Mouse (Mus musculus) layer of hippocampus, adult 11-12 months (tissue): ENCODE data around the gene Acot1.
A peak's percentile ranks its signal among the peaks of the same experiment; 100 is the strongest.
"Not testable (repeated sequence)": the region's sequence is repeated elsewhere in the genome, so short reads cannot be mapped to it uniquely, and the experiment has no call there.

Source experiments
- DNase-seq: peaks from one replicate; pipeline ENCODE4 v3.0.0; 2022; ENCODE audit warnings: low spot score

Acot1 gene

GRCm38 (mm10) chr12:84009171-84009965 is at the start of gene Acot1:
TSS of gene Acot1 (plus strand) at chr12:84009490.
- peak; percentile 66 for DNase-seq

DNA sequence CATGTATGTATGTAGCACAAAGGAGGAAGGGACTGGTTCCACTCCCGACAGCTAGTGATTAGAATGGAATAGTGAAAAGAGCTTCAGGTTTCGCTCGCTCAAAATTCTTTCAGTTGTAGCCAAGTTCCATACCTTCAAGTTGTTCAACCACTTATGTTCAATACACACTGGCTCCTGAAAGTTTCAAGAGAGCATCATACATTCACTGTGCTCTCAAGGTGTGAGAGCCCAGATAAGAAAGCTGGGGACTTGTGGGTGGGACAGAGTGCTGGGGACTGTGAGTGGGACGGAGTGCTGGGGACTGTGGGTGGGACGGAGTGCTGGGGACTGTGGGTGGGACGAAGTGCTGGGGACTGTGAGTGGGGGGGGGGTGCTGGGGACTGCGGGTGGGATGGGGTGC is 44.1 kb upstream of the Acot1 start:
- DNase-seq = no peak

DNA sequence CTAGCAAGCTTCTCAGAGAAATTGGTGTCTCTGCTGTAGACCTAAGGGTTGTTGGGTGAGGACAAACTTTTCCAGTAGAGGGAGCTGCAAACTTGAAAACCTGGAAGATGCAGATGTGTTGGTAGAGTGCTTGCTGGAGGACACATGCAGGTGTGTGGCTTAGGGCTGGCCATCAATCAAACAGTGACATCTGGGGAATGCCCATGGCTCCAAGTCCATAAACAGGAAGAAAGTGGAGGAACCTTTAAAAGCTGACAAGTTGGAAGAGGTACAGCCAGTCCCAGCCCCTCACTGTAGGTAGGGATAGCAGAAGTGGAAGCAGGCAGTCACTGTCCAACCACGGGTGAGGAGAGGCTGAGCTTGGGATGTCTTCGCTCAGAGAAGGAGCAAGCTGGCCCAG is 37.2 kb upstream of the Acot1 start:
- peak; percentile 62 for DNase-seq

DNA sequence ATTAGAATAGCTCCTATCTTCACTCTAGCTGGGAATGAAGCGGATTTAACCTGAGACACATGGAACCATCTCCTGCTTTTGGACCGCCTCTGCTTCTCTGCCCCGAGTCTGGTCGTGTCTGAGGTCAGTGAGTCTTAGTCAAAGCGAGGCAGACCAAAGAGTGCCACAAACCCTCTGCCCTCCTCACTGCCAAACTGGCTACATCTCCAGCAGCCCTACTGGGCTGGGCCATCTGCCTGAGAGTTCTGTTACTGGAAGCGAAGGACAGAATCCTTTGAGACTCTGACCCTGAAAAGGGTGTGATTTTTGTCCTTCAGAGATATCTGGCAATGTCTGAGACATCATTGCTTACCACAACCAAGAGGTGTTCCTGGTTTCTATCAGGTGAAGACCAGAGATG is 30.4 kb upstream of the Acot1 start:
- DNase-seq = no peak

GRCm38 (mm10) chr12:83981615-83982014 is 27.7 kb upstream of the Acot1 start:
- no peak for DNase-seq

DNA sequence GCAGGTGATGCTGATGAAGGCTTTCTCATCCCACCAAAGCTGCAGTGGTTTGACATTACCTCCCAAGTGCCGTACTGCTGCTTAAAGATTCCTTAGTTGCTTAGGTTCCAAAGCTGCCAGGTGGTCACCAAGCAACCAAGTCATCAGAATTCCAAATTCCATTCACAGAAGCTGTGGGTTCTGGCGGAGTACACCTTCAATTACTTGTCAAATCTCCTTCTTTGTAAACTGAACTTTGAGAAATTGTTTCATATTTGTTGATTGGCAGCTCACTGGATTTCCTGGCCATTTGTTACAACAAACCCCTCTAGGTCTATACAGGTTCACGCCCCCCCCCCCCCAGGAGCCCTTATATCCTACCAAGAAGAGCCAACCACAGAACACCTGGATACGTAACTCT is 24.5 kb upstream of the Acot1 start, which contains the start of gene Heatr4:
TSS of gene Heatr4 (minus strand) at position 101 of the 400 bp plus-strand sequence.
- DNase-seq = no peak

DNA sequence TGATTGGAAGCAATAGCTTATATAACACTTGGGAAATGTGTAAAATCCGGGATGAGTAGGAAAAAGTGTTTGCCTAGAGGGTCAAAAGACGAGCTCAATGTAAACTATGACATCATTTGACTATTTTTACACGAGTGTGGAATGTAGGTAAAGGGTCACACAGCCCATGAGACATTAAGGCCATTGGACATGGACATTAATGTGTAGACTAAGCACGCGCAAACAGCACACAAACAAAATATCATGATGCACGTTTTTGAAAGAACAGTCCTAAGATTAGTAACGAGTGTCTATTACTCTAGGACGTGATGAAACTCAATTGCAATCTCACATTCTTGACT is 22.1 kb upstream of the Acot1 start:
- DNase-seq = no peak

- peak; percentile 80 for DNase-seq
Observed at GRCm38 (mm10) chr12:83987583-83988441, 21.5 kb upstream of the Acot1 start, which contains the start of gene Acot2. TSS of gene Acot2 (plus strand) at chr12:83987861.

DNA sequence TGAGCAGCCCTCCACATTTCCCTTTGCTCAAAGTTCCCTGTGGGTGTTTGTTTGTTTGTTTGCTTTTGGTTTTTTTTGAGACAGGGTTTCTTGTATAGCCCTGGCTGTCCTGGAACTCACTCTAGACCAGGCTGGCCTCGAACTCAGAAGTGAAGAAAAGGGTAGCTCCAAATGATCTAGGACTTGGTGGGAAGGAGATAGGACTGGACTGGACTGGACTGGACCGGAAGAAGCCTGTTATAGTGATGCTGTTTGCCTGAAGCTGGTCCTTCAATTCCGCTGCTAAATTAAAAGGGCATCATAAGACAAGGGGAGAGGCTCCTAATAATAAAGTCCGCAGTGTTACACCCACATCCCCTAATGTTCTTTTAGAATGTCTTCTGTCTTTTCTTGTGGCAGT is 20.8 kb upstream of the Acot1 start:
- no peak for DNase-seq

DNA sequence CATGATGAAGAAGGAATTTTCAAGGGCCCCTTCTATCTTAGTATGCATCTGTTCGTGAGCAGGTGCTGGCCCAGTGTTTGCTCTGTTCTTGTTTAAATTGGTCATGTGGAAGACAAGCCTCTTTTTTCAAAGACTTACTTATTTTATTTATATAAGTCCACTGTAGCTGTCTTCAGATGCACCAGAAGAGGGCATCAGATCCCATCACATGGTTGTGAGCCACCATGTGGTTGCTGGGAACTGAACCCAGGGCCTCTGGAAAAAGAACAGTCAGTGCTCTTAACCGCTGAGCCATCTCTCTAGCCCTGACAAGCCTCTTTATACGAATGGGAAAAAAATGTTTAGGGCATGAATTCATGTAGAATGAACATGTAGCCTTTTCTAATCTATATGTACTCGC is 19.9 kb upstream of the Acot1 start:
- DNase-seq = no peak

GRCm38 (mm10) chr12:83997221-83997620 is 12.1 kb upstream of the Acot1 start:
- DNase-seq = no peak

DNA sequence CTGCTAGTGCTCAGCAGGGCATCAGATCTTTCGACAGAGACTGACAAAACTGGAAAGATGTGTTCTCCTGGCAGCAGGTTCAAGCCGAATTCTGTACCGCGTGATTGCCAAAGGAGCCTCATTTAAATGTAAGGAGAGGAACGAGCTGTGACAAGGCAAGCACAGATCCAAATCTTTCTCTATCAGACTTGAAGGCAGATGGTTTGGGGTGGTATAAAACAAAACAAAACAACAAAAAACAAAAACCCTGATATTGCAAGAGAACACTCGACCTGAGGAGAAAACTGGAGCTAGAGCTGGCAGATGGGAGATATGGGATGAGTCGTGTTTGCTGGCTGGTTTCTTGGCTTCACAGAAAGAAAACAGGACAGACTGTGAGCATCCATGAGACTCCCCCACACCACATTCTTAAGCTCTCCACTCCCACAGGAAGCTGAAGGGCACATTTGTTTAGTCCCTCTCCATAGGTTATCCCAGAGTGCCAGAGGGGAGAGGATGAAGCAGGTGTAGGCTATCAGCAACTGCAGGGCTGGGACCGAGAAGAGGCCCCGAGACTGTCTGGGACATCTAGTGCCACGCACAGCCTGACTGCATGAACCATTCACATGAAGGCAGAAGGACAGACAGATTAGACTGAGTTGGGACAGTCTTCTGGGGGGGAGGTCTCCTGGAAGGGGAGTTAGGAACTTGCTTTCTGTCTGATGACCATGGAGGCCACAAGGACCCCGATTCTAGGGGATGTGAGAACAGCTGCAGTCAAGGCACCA is 10.8 kb upstream of the Acot1 start:
- no peak for DNase-seq

DNA sequence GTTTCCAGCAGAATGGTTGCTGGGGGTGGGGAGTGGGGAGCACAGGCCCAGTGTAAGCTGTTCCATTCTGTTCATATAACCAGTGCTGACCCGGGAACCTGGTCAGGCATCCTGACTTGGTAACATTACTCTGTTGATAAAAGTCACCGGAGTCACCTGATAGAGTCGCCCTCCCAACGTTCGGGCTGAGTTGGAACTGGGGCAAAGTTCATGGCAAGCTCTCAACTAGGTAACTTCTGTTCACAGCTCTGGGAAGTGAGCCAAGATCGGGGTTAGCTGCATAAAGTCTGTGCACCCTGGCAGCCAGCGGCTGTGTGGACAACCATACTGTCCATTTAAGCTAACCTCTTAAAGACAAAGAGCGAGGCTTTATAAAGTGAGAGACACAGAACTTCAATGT is 10.1 kb upstream of the Acot1 start:
- not testable (repeated sequence) for DNase-seq

- DNase-seq = no peak
Observed at GRCm38 (mm10) chr12:84000418-84000817, 8.9 kb upstream of the Acot1 start.

DNA sequence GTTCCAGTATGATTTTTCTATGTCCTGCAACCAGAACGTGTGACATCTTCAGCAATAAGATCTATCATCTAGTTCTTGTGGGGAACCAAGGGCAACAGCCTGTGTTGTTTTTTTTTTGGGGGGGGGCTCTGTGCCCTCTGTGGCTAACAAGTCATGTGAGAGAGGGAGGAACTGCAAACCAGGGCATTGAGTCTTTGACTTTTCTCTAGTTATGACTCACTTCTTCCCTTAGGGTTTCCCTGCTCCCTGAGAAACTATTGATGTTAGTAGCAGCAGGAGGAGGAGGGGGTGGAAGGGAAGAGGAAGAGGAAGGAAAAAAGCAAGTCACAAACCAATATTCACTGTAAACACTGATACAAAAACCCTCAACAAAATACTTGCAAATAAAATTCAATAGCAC is 5.4 kb upstream of the Acot1 start:
- DNase-seq = no peak

DNA sequence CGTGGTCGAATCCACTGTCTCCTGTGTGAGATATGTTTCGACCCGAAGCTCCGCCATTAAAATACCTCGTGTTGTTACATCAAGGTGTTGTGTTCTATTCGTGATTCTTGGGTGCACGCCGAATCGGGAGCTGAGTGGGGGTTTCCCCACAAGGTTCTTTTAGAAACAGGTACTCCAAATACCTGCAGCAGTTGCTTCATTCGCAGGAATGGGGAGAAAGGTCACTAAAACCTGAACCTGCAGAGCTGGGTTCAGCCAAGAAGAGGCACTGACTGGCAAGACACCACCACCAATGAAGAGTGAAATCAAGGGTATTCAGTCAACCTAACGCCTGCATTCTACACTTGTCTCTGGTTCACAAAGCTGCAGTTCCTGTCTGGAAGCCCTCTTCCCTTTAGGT is 1.0 kb upstream of the Acot1 start:
- no peak for DNase-seq

DNA sequence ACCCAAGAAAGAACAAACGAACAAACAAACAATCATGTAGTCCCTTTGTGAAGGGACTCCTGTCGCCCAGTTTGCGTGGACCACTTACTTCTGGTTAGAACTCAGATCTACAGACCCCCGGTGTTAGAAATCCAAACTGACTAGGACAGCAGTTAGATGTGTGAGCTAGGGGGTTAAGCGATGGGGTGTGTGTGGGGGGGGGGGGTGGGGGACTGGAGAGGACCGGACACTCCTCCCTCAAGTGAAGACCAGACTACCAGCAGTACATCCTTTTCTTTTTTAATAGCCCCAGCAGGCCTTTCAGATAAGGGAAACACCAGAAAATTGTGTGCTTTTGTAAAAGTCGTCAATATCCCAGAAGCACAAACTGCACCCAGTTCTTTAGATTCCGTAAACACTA is 561 bp upstream of the Acot1 start:
- no peak for DNase-seq

DNA sequence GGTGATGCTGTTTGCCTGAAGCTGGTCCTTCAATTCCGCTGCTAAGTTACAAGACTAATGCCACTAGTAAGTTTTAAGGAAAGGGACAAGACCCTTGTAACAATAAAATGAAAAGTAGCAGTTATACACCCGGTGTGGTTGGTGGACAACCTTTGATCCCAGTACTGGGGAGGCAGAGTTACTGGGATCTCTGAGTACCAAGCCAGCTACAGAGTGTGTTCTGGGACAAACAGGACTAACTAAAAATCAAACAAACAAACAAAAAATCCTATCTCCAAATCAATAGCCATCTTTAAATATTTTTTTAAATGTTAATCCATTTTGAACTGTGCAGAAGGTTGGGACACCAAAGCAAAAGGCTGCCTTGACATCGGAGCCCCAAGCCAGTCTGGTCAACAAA is 911 bp downstream of the Acot1 start:
- no peak for DNase-seq

GRCm38 (mm10) chr12:84011251-84012040 is 2.2 kb downstream of the Acot1 start:
- DNase-seq = peak; percentile 73

GRCm38 (mm10) chr12:84013130-84013529 is 3.8 kb downstream of the Acot1 start:
- DNase-seq = no peak

- peak; percentile 39 for DNase-seq
Observed at GRCm38 (mm10) chr12:84013701-84014100, 4.4 kb downstream of the Acot1 start.

DNA sequence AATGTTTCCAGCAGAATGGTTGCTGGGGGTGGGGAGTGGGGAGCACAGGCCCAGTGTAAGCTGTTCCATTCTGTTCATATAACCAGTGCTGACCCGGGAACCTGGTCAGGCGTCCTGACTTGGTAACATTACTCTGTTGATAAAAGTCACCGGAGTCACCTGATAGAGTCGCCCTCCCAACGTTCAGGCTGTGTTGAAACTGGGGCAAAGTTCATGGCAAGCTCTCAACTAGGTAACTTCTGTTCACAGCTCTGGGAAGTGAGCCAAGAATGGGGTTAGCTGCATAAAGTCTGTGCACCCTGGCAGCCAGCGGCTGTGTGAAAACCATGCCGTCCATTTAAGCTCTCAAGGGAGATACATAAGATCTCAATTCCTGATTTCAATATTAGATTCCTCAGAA is 11.2 kb downstream of the Acot1 start:
- DNase-seq = not testable (repeated sequence)
